Mouse (Mus musculus): ENCODE data around the gene Spata17. TPM values are rescaled to one million over a fixed set of nuclear protein-coding genes. Genes with fewer than 3 reads are reported as not detected.
A peak's percentile ranks its signal among the peaks of the same experiment; 100 is the strongest.

The Spata17 gene
- total RNA-seq (2021) = 1 to 10 TPM in 1 of 2 experiments, under 1 TPM in 1; 0.52 to 1.8 TPM
- 0.09 and 0.59 TPM in 2 replicates for polyA plus RNA-seq (2012; rRNA removed)
- long read RNA-seq, partial matches to known transcripts = 1 of 2 reads
- long read RNA-seq, other reads (novel, unspliced or antisense) = 1 of 2 reads

DNA sequence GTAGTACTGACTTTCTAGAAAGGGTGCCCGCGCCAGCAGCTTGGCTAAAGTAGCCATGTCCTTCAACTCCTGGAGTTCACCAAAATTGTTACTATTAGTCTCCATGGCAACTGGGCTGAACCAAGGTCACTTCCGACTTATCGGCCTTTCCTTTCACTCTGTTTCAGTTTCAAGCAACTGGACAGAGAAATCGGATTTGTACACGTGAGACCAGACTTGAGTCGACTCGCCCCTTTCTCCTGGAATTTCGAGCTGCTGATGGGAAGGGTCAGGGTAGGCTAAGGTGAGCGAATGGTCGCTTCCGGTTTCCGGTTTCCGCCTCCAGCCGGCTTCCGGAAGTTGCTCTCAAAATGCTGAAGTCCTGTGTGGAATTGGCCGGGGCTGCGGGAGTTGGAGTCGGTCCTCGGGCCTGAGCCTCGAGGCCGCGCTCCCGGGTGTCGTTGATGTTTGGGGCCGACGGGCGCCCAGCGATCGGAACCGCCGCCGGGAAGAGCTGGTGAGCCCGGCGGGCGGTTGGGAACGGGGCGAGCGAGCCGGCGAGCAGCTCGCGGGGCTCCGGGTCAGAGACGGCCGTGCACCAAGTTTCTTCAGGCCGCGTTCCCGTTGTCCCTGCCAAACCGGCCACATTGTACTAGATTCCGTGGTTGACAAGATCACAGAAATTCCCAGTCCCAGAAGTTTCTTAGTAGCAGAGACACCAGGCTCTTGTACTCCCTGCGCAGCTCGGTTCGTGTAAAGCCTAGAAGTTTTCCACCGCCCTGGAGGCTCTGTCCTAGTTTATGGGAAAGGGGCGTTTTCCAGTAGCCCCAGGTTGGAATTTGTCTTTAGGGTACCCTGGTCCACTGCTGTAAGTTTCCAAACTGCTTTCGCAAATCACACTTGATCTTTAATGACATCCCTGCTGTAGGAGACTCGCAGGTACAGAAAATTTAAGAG, at the start of gene Spata17, which contains the start of gene Gpatch2:
TSS of gene Spata17 (minus strand) at position 285 of the 936 bp plus-strand sequence.
TSS of gene Gpatch2 (plus strand) at position 328 of the 936 bp plus-strand sequence.
- peak; percentile 89 for DNase-seq

DNA sequence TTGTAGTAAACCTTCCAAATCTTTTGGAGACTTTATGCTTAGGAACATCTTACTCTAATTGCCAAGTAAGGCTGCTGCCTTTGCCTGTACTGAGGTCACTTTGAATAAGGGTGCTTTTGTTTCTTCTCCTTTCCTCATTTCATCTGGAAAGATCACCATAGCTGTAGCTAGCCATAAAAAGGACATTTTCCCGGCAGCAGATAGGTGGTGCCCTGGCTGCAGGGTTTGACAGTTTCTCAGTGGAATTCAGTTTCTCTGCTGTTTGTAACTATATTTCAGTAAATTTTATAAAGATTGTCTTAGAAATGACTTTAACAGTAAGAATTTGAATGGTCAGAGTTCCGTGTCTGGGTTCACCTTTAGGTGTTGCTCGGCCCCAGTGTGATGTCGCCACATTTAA, 43.5 kb upstream of the Spata17 start:
- no peak for DNase-seq

DNA sequence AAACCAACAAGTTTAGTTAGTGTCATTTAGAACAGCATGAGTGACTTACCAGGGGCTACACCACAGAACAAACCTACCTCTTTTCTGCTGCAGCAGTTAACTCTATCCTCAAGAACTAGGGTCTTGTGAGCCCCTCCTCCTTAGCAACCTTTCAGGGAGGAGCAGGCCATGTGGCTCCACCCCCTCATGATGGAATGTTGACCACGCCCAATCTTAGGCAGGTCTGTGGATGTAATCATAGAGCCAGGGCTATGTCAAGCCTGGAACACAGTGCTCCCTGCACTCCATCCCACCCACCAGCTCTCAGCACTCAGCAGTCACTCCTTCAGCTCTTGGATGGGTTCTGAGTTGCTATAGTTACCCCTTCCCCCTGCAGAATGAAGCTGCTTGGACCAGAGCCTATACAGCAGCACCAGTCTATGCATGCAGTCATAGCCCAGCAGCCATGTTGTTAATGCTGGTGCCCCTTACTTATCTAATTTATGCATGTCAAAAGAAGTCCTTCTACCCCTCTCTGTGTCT, 35.5 kb upstream of the Spata17 start:
- no peak for DNase-seq

DNA sequence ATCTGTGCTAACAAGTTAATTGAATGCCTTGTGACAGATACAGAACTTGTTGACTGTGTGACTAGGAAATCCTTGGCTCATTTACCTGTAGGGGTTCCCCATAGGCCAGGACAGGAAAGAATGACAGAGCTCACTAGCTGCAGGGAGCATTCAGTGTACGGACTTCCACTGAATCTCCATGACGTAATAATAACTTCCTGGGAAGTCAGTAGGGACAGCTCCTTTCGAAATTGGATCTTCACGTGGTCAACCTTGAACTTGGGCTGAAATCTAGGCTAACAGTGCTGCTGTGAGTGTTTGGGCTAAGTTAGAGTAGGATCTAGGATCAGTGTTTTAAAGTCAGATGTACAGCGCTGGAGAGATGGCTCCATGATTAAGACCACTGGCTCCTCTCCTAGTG, 29.5 kb upstream of the Spata17 start:
- DNase-seq = no peak

GRCm38 (mm10) chr1:187241329-187241728, 26.1 kb upstream of the Spata17 start:
- no peak for DNase-seq

- no peak for DNase-seq
Observed at GRCm38 (mm10) chr1:187240304-187240703, 25.0 kb upstream of the Spata17 start.

DNA sequence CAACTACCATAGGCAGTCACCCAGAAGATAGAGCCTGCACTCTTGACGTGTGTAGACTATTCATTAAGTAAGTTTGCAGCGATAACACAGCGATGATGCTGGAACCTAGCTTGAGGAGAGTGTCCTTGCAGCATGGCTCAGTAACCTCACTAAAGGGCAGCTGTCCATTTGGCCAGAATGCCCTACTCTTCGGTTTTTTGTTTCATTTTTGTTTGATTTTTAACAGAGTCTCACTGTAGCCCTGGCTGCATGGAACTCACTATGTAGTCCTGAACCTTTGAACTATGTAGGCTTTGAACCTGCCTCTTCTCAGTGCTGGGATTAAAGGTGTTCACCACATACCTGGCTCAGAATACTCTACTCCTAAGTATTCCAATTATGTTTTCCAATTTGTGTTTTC, 22.8 kb upstream of the Spata17 start:
- DNase-seq = no peak

DNA sequence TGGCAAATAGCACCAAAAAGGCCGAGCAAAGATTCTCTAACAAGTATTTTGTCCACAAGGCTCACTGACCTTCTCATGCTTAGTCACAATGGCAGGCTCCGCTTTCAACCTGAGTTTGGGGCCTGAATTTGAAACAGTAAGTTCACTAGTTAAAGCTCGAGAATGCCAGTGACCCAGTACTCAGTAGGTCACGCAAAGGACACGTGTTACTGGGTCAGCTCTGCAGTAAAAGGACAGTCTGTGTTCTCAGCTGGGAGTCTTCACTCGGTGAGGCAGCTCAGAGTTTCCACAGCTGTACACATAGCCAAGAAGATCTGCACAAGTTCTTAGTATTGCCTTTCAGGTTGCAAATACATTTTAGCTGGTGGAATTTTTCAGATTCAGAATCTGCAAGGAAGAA, 21.0 kb upstream of the Spata17 start:
- peak; percentile 14 for DNase-seq

DNA sequence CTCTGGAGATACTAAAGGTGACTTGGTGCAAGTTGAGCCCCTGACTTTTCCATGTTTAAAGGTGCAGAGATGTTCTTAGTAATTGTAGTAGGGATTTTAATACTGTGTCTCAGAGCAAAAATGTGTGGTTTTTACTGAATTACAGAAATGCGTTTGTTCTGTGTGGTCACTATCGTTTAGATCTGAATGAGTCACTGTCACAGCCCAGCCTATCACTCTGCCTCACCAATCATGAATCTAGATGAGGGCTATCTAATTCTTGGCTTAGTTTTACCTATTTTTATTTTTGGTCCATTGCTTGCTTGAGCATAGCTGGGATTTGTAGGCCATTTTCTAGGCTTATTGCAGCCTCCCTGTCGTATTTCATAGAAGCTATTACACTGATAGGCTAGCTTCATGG, 19.9 kb upstream of the Spata17 start:
- DNase-seq = no peak

GRCm38 (mm10) chr1:187232996-187233615, 17.8 kb upstream of the Spata17 start:
- no peak for DNase-seq

- no peak for DNase-seq
Observed at GRCm38 (mm10) chr1:187232196-187232955, 17.1 kb upstream of the Spata17 start.

DNA sequence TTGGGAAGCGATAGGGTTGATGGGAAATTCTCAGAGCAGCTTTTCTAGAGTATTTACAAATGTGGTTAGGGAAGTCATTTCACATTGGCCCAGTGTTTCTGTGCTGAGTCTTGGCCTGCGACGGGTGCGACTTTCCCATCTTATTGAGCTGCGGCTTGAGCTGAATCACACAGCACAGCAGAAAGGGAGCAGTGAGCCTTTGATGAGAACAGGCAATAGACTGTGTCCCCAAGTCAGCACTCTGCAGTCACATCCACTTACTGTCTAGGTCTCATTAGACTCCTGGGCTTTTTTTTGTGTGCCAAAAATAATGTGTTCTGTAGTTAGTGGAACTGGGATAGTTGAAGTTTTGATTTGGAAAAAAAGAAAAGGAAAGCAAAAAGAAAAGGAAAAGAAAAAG, 15.0 kb upstream of the Spata17 start:
- no peak for DNase-seq

GRCm38 (mm10) chr1:187228414-187229146, 13.3 kb upstream of the Spata17 start:
- DNase-seq = no peak

- no peak for DNase-seq
Observed at GRCm38 (mm10) chr1:187226328-187227025, 11.2 kb upstream of the Spata17 start.

DNA sequence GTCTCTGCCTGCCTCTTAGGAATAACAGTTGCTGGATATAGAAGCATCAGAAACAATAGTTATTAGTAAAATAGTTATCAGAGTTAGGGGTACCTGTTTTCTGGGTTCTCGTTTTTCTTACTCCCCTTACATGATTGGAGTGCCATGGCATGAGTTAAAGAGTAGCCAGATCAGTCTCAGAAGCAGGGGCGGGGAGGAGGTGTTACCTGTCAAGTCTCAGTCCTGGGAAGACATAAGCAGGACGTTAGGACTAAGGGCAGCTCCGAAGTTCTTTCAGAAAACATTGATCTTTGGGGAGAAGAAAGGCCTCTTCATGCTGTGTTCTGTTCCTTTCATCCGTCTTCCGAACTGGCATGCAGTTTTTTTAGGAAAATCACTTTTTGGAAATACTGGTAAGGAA, 5.5 kb upstream of the Spata17 start:
- no peak for DNase-seq

DNA sequence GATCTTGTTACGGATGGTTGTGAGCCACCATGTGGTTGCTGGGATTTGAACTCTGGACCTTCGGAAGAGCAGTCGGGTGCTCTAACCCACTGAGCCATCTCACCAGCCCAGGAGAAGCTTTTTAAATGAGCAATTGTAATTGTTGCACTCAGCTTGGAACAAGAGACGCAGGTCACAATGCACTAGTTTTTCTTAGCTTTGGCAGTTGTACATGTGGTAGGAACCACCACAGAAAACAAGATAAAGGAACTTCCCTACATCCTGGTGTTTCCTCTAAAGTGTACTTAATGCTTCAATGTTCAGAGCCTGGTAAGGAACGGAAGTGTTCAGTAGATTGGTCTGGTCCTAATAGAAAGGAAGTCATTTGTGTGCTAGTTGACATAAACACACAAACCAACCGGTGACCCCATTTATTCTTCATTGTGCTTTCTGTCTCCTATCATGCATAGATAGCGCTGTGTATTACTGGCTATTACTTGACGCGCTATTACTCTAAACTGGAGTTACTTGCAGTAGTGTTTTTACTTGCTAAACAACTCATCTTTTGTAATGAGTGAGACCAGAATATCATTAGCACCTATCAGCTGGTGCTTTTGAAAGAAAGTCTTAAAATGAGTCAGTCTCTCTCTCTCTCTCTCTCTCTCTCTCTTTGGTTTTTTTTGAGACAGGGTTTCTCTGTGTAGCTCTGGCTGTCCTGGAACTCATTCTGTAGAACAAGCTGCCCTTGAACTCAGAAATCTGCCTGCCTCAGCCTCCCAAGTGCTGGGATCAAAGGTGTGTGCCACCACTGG, 1.6 kb upstream of the Spata17 start:
- no peak for DNase-seq

- DNase-seq = no peak
Observed at GRCm38 (mm10) chr1:187210736-187211135, 4.5 kb downstream of the Spata17 start.

DNA sequence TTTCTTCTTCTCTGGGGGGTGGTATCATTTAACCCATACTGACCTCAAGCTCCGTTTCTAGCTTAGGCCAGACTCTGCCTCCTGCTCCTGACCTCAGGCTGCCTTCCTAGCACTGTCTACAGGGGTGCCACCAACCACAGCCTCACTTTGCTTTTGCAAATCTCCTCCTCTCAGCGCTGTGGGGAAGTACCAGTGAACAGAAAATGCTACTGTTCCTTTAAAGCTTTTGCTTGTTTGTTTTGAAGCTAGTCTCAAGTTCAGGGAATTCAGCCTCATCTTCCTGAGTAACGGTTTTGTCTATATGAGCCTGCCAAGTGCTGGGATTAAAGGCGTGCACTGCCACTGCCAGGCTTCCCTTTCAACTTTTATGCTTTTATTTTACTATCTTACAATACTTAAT, 5.8 kb downstream of the Spata17 start:
- DNase-seq = no peak

- DNase-seq = no peak
Observed at GRCm38 (mm10) chr1:187205506-187205905, 9.8 kb downstream of the Spata17 start.

- no peak for DNase-seq
Observed at GRCm38 (mm10) chr1:187178546-187178945, 36.7 kb downstream of the Spata17 start.

All from adrenal gland, adult 2 months (tissue).